Mouse (Mus musculus) kidney, embryonic 16.5 days (tissue): ENCODE measurements around the gene Tex22. TPM values are rescaled to one million over a fixed set of nuclear protein-coding genes. Genes with fewer than 3 reads are reported as not detected.

Experiments used
- ATAC-seq: fragments of 200-750 bp; cut with Nextera tagmentation; 2 replicates; pipeline ENCODE4 v1.8.0; 2017; ENCODE audit warnings: moderate TSS enrichment; ENCODE audit not compliant: low FRiP score, low TSS enrichment
- H3K27ac ChIP-seq: fragments of 300-500 bp; sonication (generic); 2 replicates; pipeline ENCODE4 v1.5.1; 2014; ENCODE audit warnings: low read length
- H3K27me3 ChIP-seq: fragments of 300-500 bp; sonication (generic); 2 replicates; pipeline ENCODE4 v1.6.1; 2014; ENCODE audit warnings: low read length, control low read depth, mixed read lengths; ENCODE audit not compliant: insufficient read depth
- H3K36me3 ChIP-seq: fragments of 300-500 bp; sonication (generic); 2 replicates; pipeline ENCODE4 v1.6.1; 2014; ENCODE audit warnings: low read length, control low read depth, mixed read lengths; ENCODE audit not compliant: insufficient read depth
- H3K4me1 ChIP-seq: fragments of 300-500 bp; sonication (generic); 2 replicates; pipeline ENCODE4 v1.6.1; 2014; ENCODE audit warnings: low read length, control low read depth, mixed read lengths; ENCODE audit not compliant: insufficient read depth
- H3K4me2 ChIP-seq: fragments of 300-500 bp; sonication (generic); replicated peaks from 2 replicates; pipeline ENCODE4 v1.6.1; 2014; ENCODE audit warnings: low read depth, low read length
- H3K4me3 ChIP-seq: fragments of 300-500 bp; sonication (generic); 2 replicates; pipeline ENCODE4 v1.5.1; 2014; ENCODE audit warnings: mild to moderate bottlenecking, low read length
- H3K9ac ChIP-seq: fragments of 300-500 bp; sonication (generic); replicated peaks from 2 replicates; pipeline ENCODE4 v1.6.1; 2014; ENCODE audit warnings: low read length
- H3K9me3 ChIP-seq: fragments of 300-500 bp; sonication (generic); 2 replicates; pipeline ENCODE4 v1.6.1; 2016; ENCODE audit warnings: low read length, control low read depth
- WGBS: fragments of 180-500 bp; shearing (Covaris S2); extraction: QIAGEN DNeasy Blood & Tissue Kit; methylation state at CpG from one replicate; pipeline ENCODE4 v1.1.7; 2014; 5-methylcytosine and 5-hydroxymethylcytosine counted together
- polyA plus RNA-seq: library from polyadenylated mRNA; unstranded; fragments of >200 nt; fragmentation: Nextera tagmentation; extraction: Ambion mirVana; gene quantifications from 2 replicates; pipeline ENCODE4 v1.2.1, GENCODE M21; 2015

Gene Tex22
- polyA plus RNA-seq, 1 experiment from 2014 or later = not detected

GRCm38 (mm10) chr12:113071827-113072226, 2.5 kb upstream of the Tex22 start:
- H3K36me3 ChIP-seq = peaks cover 24% of the 10 kb centered on the region
- H3K9ac ChIP-seq = no peak overlapping the region
- no peak for ATAC-seq
- no peaks in the 10 kb centered on the region for H3K27me3 ChIP-seq
- 79% methylated on average over 6 of the region's 6 CpGs for WGBS
- H3K27ac ChIP-seq = no peak overlapping the region
- H3K4me1 ChIP-seq = peaks cover 20% of the 10 kb centered on the region
- no peaks in the 10 kb centered on the region for H3K9me3 ChIP-seq
- no peak overlapping the region for H3K4me2 ChIP-seq
- H3K4me3 ChIP-seq = no peak overlapping the region

GRCm38 (mm10) chr12:113073420-113074328, 628 bp upstream of the Tex22 start:
- peaks cover 20% of the 10 kb centered on the region for H3K4me1 ChIP-seq
- H3K9ac ChIP-seq = peak overlapping the region; percentile 79
- 9% methylated on average over 15 of the region's 15 CpGs for WGBS
- peak; percentile 52 for ATAC-seq
- H3K27ac ChIP-seq = peak overlapping the region; percentile 91
- H3K4me3 ChIP-seq = peak overlapping the region; percentile 53
- peak overlapping the region; percentile 93 for H3K4me2 ChIP-seq
- no peaks in the 10 kb centered on the region for H3K9me3 ChIP-seq
- H3K27me3 ChIP-seq = no peaks in the 10 kb centered on the region
- peaks cover 22% of the 10 kb centered on the region for H3K36me3 ChIP-seq

GRCm38 (mm10) chr12:113075063-113075454, 757 bp downstream of the Tex22 start:
- Histone ChIP-seq H3K4me3 (peak overlapping the region; percentile 53), H3K27ac (peak overlapping the region; percentile 91), H3K4me1 (peaks cover 20% of the 10 kb centered on the region), H3K27me3 (no peaks in the 10 kb centered on the region), H3K36me3 (peaks cover 13% of the 10 kb centered on the region), H3K4me2 (peak overlapping the region; percentile 93), H3K9me3 (no peaks in the 10 kb centered on the region), H3K9ac (peak overlapping the region; percentile 79)
- WGBS = 5% methylated on average over 10 of the region's 10 CpGs
- peak; percentile 83 for ATAC-seq

GRCm38 (mm10) chr12:113075486-113075885, 1.2 kb downstream of the Tex22 start:
- no peaks in the 10 kb centered on the region for H3K9me3 ChIP-seq
- H3K27me3 ChIP-seq = no peaks in the 10 kb centered on the region
- ATAC-seq = 0 out of 2 replicates have a peak, but pooled peaks have one; percentile 4
- H3K4me1 ChIP-seq = peaks cover 20% of the 10 kb centered on the region
- peak overlapping the region; percentile 53; the same call in 1 of the 2 replicates for H3K4me3 ChIP-seq
- no peak overlapping the region for H3K27ac ChIP-seq
- peaks cover 10% of the 10 kb centered on the region; the same call in 1 of the 2 replicates for H3K36me3 ChIP-seq
- WGBS = 38% methylated on average over 6 of the region's 6 CpGs
- peak overlapping the region; percentile 60 for H3K9ac ChIP-seq
- peak overlapping the region; percentile 93 for H3K4me2 ChIP-seq

GRCm38 (mm10) chr12:113087276-113087675, 13.0 kb downstream of the Tex22 start:
- Histone ChIP-seq H3K9ac (no peak overlapping the region), H3K9me3 (no peaks in the 10 kb centered on the region), H3K36me3 (no peaks in the 10 kb centered on the region), H3K27me3 (no peaks in the 10 kb centered on the region; the same call in 1 of the 2 replicates), H3K27ac (no peak overlapping the region), H3K4me1 (no peaks in the 10 kb centered on the region), H3K4me3 (no peak overlapping the region), H3K4me2 (no peak overlapping the region)
- no peak for ATAC-seq
- WGBS = 63% methylated on average over 3 of the region's 3 CpGs

GRCm38 (mm10) chr12:113088026-113088425, 13.7 kb downstream of the Tex22 start:
- no peak for ATAC-seq
- H3K36me3 ChIP-seq = no peaks in the 10 kb centered on the region
- H3K4me2 ChIP-seq = no peak overlapping the region
- H3K4me3 ChIP-seq = no peak overlapping the region
- H3K9me3 ChIP-seq = no peaks in the 10 kb centered on the region
- H3K27me3 ChIP-seq = no peaks in the 10 kb centered on the region; the same call in 1 of the 2 replicates
- H3K9ac ChIP-seq = no peak overlapping the region
- H3K4me1 ChIP-seq = no peaks in the 10 kb centered on the region
- WGBS = 42% methylated on average over 4 of the region's 4 CpGs
- no peak overlapping the region for H3K27ac ChIP-seq

GRCm38 (mm10) chr12:113089107-113089506, 14.8 kb downstream of the Tex22 start:
- Histone ChIP-seq H3K27me3 (no peaks in the 10 kb centered on the region; the same call in 1 of the 2 replicates), H3K4me2 (no peak overlapping the region), H3K9ac (no peak overlapping the region), H3K36me3 (no peaks in the 10 kb centered on the region), H3K9me3 (no peaks in the 10 kb centered on the region), H3K4me3 (no peak overlapping the region), H3K4me1 (no peaks in the 10 kb centered on the region), H3K27ac (no peak overlapping the region)
- ATAC-seq = peak; percentile 59; the same call in 1 of the 2 replicates
- 86% methylated on average over 6 of the region's 6 CpGs for WGBS

- ATAC-seq = peak; percentile 65; the same call in 1 of the 2 replicates
- Histone ChIP-seq H3K9me3 (no peaks in the 10 kb centered on the region), H3K27ac (no peak overlapping the region)
These were observed 15.8 kb downstream of the Tex22 start for GRCm38 (mm10) chr12:113090053-113090452.

GRCm38 (mm10) chr12:113097040-113097439, 22.7 kb downstream of the Tex22 start:
- peak; percentile 2; the same call in 1 of the 2 replicates for ATAC-seq
- Histone ChIP-seq H3K4me1 (peaks cover 33% of the 10 kb centered on the region), H3K36me3 (no peaks in the 10 kb centered on the region), H3K9me3 (no peaks in the 10 kb centered on the region), H3K4me3 (no peak overlapping the region; the same call in 1 of the 2 replicates), H3K27me3 (no peaks in the 10 kb centered on the region), H3K9ac (peak overlapping the region; percentile 100), H3K4me2 (peak overlapping the region; percentile 83), H3K27ac (no peak overlapping the region)
- 89% methylated on average over 5 of the region's 5 CpGs for WGBS

More at GRCm38 (mm10) chr12:113090053-113090452, 15.8 kb downstream of the Tex22 start:
- WGBS = 78% methylated on average over 17 of the region's 17 CpGs
- Histone ChIP-seq H3K36me3 (no peaks in the 10 kb centered on the region), H3K4me3 (no peak overlapping the region), H3K9ac (no peak overlapping the region), H3K4me2 (no peak overlapping the region), H3K27me3 (no peaks in the 10 kb centered on the region; the same call in 1 of the 2 replicates), H3K4me1 (no peaks in the 10 kb centered on the region)
